ENCODE assay signal across 9 mouse cellular contexts in the genomic region with DNA sequence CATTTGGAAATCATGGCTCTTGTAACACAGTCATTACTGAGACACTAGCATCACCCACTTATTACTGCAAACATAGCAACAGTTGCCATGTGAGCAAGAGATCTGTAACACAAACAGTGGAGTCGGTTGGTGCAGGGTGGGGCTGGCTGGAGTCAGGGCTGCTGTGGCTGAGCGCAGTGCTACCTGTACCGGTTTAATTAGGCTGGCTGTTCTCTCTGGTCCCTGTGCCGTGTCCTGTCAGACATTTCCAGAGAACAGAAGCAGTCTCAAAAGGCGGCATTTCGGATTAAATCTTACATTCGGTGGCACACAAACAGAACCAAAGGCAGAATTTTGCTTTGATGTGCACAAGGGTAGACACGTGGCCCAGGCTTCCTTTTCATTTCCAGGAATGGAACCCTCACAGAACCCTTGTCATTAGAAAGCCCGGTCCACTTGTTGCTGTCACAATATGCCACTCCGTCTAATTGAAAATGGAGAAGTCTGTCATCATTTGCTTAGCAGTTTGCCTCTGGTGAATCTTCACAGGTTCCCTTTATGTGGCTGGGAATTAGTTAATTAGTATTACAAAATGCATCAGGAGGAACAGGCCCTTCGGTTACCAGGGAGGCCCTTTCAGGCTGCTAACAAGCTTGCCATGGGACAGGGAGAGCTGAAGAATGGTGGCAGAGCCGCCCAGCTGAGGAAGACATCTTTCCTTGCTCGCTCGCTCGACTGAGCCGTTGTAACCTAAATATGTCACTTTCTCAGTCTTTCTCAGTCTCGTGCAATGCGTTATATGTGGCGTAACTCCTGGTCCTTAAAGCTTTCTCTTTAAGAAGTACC.
DNase-seq lines count a peak whose midpoint lies in the region.
"Had no signal": no experiment of that assay in that cellular context is flagged by ENCODE, and none has a peak within 500 bp of the region (broad histone marks: within the 10 kb centered on the region; RNA-seq: fewer than 3 reads in every experiment).

No protein-coding gene starts in this region.

- H3K4me3 ChIP-seq in forebrain, embryonic 10.5 days, result peak overlapping the region; percentile 40
- H3K4me3 ChIP-seq in hindbrain, embryonic 10.5 days, result peak overlapping the region; percentile 36
- H3K4me3 ChIP-seq: limb, embryonic 12.5 days had no signal

- H3K36me3 ChIP-seq in forebrain, embryonic 10.5 days (replicated peaks), result no peaks in the 10 kb centered on the region
- H3K36me3 ChIP-seq in hindbrain, embryonic 10.5 days, result no peaks in the 10 kb centered on the region
- H3K36me3 ChIP-seq: limb, embryonic 12.5 days had no signal

- intact Hi-C loops in left cerebral cortex, postnatal 36 days (cut with DNase I), result loop anchor here (5.0 kb wide), 2 partner anchors 165 to 275 kb away; a partner anchor contains a TSS

- peaks cover 37% of the 10 kb centered on the region for H3K4me1 ChIP-seq in forebrain, embryonic 10.5 days
- peaks cover 26% of the 10 kb centered on the region for H3K4me1 ChIP-seq in hindbrain, embryonic 10.5 days (replicated peaks)

- H3K27me3 ChIP-seq in forebrain, embryonic 10.5 days (ENCODE audit: poor library complexity, severe bottlenecking), result peaks cover 9% of the 10 kb centered on the region; the same call in 1 of the 2 replicates
- H3K27me3 ChIP-seq in hindbrain, embryonic 10.5 days (ENCODE audit: insufficient read depth, poor library complexity, severe bottlenecking), result no peaks in the 10 kb centered on the region

- peak overlapping the region; percentile 73 for H3K27ac ChIP-seq in forebrain, embryonic 10.5 days
- H3K27ac ChIP-seq in hindbrain, embryonic 10.5 days, result peak overlapping the region; percentile 74
- H3K27ac ChIP-seq: limb, embryonic 12.5 days had no signal

- no peaks in the 10 kb centered on the region for H3K9me3 ChIP-seq in forebrain, embryonic 10.5 days
- H3K9me3 ChIP-seq in hindbrain, embryonic 10.5 days, result no peaks in the 10 kb centered on the region
- H3K9me3 ChIP-seq: limb, embryonic 12.5 days had no signal

- 28% methylated on average over 19 of the region's 19 CpGs for WGBS in forebrain, embryonic 10.5 days
- WGBS in hindbrain, embryonic 10.5 days, result 37% methylated on average over 19 of the region's 19 CpGs

- peak; percentile 79 for DNase-seq in Muller cell, postnatal 12 days (ENCODE audit: inconsistent ontology term)
- peak; percentile 47 for DNase-seq in forebrain, embryonic 10.5 days (ENCODE audit: extremely low spot score, low spot score)
- DNase-seq in hindbrain, embryonic 10.5 days (ENCODE audit: low spot score), result peak; percentile 16
- peak; percentile 45 to 54 for DNase-seq in left cerebral cortex, postnatal 36 days (ENCODE audit: low spot score in 2 of 2)
- peak; percentile 64 to 68 for DNase-seq in right cerebral cortex, adult 2 months (ENCODE audit: low spot score in 2 of 2)
- DNase-seq in thymus, postnatal 14 days, result no peak
- DNase-seq in gastrocnemius, postnatal 10 days, result no peak
- no peak for DNase-seq in thymus, postnatal 10 days (ENCODE audit: low spot score in 2 of 2)

Comparison
In these comparisons a context has a peak if more than half of its experiments do, and no peak if none do; other contexts are left out.
1. DNase-seq: peak in Muller cell, postnatal 12 days (single experiment), forebrain, embryonic 10.5 days (single experiment), hindbrain, embryonic 10.5 days (single experiment), left cerebral cortex, postnatal 36 days (2 of 2) and right cerebral cortex, adult 2 months (2 of 2); none in thymus, postnatal 14 days (single experiment), gastrocnemius, postnatal 10 days (single experiment) and thymus, postnatal 10 days (0 of 2).